25 mouse cellular contexts compared by ENCODE assay signal in genomic region chr17:80654323-80654722, GRCm38 (mm10).
"Had no signal": no experiment of that assay in that cellular context is flagged by ENCODE, and none has a peak within 500 bp of the region (broad histone marks: within the 10 kb centered on the region; RNA-seq: fewer than 3 reads in every experiment).

No protein-coding gene starts in this region.

- H3K4me1 ChIP-seq: heart, embryonic 15.5 days; hindbrain, embryonic 13.5 days; hindbrain, embryonic 15.5 days; kidney, embryonic 15.5 days had no signal

- ATAC-seq: hindbrain, postnatal 0 days; intestine, embryonic 16.5 days had no signal

- H3K27ac ChIP-seq: heart, adult 2 months; heart, embryonic 13.5 days; heart, embryonic 15.5 days; hindbrain, embryonic 13.5 days; hindbrain, embryonic 15.5 days; hindbrain, postnatal 0 days; kidney, embryonic 15.5 days; kidney, postnatal 0 days; layer of hippocampus, adult 2 months; left cerebral cortex, adult 2 months; limb, embryonic 10.5 days; limb, embryonic 12.5 days had no signal

- DNase-seq: gastrocnemius, postnatal 14 days; gastrocnemius, postnatal 36 days; heart, adult 11 months; heart, adult 2 months; heart, postnatal 14 days; heart, postnatal 36 days; kidney, adult 11 months; kidney, adult 2 months; kidney, adult 9 months; kidney, postnatal 14 days; kidney, postnatal 36 days; liver had no signal

- H3K4me3 ChIP-seq: heart, adult 2 months; heart, embryonic 13.5 days; heart, embryonic 15.5 days; hindbrain, embryonic 13.5 days; hindbrain, embryonic 15.5 days; kidney, embryonic 15.5 days; layer of hippocampus, adult 2 months; left cerebral cortex, adult 2 months; limb, embryonic 10.5 days; limb, embryonic 12.5 days had no signal

- H3K9ac ChIP-seq: heart, embryonic 13.5 days; heart, embryonic 15.5 days; hindbrain, embryonic 13.5 days; hindbrain, embryonic 15.5 days; kidney, embryonic 15.5 days; limb, embryonic 12.5 days had no signal

- H3K4me2 ChIP-seq: heart, embryonic 11.5 days; heart, embryonic 13.5 days; heart, embryonic 15.5 days; hindbrain, embryonic 13.5 days; hindbrain, embryonic 15.5 days; kidney, embryonic 15.5 days; limb, embryonic 12.5 days had no signal

- H3K27me3 ChIP-seq: heart, embryonic 13.5 days; heart, embryonic 15.5 days; hindbrain, embryonic 13.5 days; hindbrain, embryonic 15.5 days; kidney, embryonic 15.5 days; limb, embryonic 12.5 days had no signal

- H3K9me3 ChIP-seq: heart, embryonic 13.5 days; heart, embryonic 15.5 days; hindbrain, embryonic 13.5 days; hindbrain, embryonic 15.5 days; kidney, embryonic 15.5 days; limb, embryonic 10.5 days; limb, embryonic 12.5 days had no signal
